Mouse (Mus musculus): Measurements from ENCODE around the gene Wdr20. TPM values are rescaled to one million over a fixed set of nuclear protein-coding genes. Genes with fewer than 3 reads are reported as not detected.
A peak's percentile ranks its signal among the peaks of the same experiment; 100 is the strongest.

The Wdr20 gene
- polyA plus RNA-seq, 1 experiment from 2014 or later, result 8.6 TPM

DNA sequence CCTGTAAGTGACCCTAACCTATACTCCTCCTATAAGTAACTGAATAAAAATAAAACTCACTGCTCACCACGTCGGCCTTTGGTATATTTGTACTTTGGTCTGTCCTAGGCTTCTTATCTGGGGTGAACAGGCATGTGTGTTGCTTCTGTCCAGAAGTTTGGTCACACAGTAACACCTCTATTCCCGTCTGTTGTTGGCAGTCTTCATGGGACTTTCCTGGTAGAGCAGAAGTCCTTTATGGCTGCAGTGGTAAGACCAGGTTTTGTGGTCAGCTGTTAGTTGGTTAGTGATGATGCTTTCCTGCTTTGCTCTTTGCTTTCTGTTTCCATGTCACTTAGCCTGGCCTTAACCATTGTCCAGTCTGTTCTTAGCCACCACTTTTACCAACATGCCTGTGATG lies 19.4 kb downstream of the Wdr20 start:
- peak overlapping the region; percentile 24; the same call in 1 of the 2 replicates for H3K4me2 ChIP-seq
- ATAC-seq (ENCODE audit: insufficient read depth), result peak; percentile 61; the same call in 1 of the 2 replicates
- no peak overlapping the region for H3K4me3 ChIP-seq (replicated peaks)
- no peak overlapping the region for H3K9ac ChIP-seq
- H3K36me3 ChIP-seq (replicated peaks), result peaks cover 9% of the 10 kb centered on the region; the same call in 1 of the 2 replicates
- peaks cover 29% of the 10 kb centered on the region for H3K4me1 ChIP-seq (replicated peaks)
- no peaks in the 10 kb centered on the region for H3K9me3 ChIP-seq (replicated peaks)
- no peaks in the 10 kb centered on the region for H3K27me3 ChIP-seq
- 12% methylated on average over 3 of the region's 3 CpGs for WGBS (ENCODE audit: insufficient replicate concordance)
- peak overlapping the region; percentile 33; the same call in 1 of the 2 replicates for H3K27ac ChIP-seq (replicated peaks)

- Histone ChIP-seq H3K9ac (no peak overlapping the region), H3K36me3 (replicated peaks) (peaks cover 9% of the 10 kb centered on the region; the same call in 1 of the 2 replicates), H3K27me3 (no peaks in the 10 kb centered on the region), H3K4me2 (no peak overlapping the region), H3K4me1 (replicated peaks) (peaks cover 29% of the 10 kb centered on the region), H3K4me3 (replicated peaks) (no peak overlapping the region), H3K27ac (replicated peaks) (no peak overlapping the region), H3K9me3 (replicated peaks) (no peaks in the 10 kb centered on the region)
- 65% methylated on average over 8 of the region's 8 CpGs for WGBS (ENCODE audit: insufficient replicate concordance)
- ATAC-seq (ENCODE audit: insufficient read depth), result no peak
Observed at GRCm38 (mm10) chr12:110758932-110759331, 21.2 kb downstream of the Wdr20 start.

- H3K9ac ChIP-seq, result no peak overlapping the region
- no peak for ATAC-seq (ENCODE audit: insufficient read depth)
- no peaks in the 10 kb centered on the region for H3K9me3 ChIP-seq (replicated peaks)
- no peak overlapping the region for H3K4me3 ChIP-seq (replicated peaks)
- H3K4me2 ChIP-seq, result no peak overlapping the region
- H3K36me3 ChIP-seq (replicated peaks), result no peaks in the 10 kb centered on the region
- H3K27me3 ChIP-seq, result no peaks in the 10 kb centered on the region
- H3K4me1 ChIP-seq (replicated peaks), result peaks cover 15% of the 10 kb centered on the region
- H3K27ac ChIP-seq (replicated peaks), result no peak overlapping the region
- WGBS (ENCODE audit: insufficient replicate concordance), result 67% methylated on average over 2 of the region's 2 CpGs
Observed at GRCm38 (mm10) chr12:110762321-110762720, 24.6 kb downstream of the Wdr20 start.

GRCm38 (mm10) chr12:110764531-110764930 lies 26.8 kb downstream of the Wdr20 start:
- H3K27ac ChIP-seq (replicated peaks), result no peak overlapping the region
- H3K9ac ChIP-seq, result no peak overlapping the region
- H3K27me3 ChIP-seq, result no peaks in the 10 kb centered on the region
- H3K4me1 ChIP-seq (replicated peaks), result peaks cover 27% of the 10 kb centered on the region
- ATAC-seq (ENCODE audit: insufficient read depth), result no peak
- no peaks in the 10 kb centered on the region for H3K9me3 ChIP-seq (replicated peaks)
- H3K36me3 ChIP-seq (replicated peaks), result no peaks in the 10 kb centered on the region
- WGBS (ENCODE audit: insufficient replicate concordance), result 24% methylated on average over 5 of the region's 5 CpGs
- H3K4me2 ChIP-seq, result no peak overlapping the region
- no peak overlapping the region for H3K4me3 ChIP-seq (replicated peaks)

DNA sequence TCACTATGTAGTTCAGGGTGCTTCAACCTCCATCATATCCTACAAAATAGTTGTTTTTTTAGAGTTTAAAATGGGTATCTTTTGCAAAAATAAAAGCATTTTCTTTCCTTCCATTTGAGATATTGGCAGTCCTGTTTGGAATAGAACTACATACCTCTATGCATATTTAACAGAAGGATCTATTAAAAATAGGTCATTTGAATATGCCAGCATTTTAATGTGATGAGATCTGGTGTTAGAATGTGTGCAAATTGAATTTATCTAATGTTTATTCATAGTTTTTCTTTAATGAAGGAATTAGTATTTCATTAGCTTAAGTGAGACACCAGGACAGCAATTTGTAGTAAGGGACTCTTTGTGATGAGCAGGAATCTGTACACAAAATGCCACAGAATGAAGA lies 30.8 kb downstream of the Wdr20 start:
- Histone ChIP-seq H3K4me1 (replicated peaks) (peaks cover 43% of the 10 kb centered on the region), H3K27ac (replicated peaks) (no peak overlapping the region), H3K9ac (no peak overlapping the region), H3K4me2 (no peak overlapping the region), H3K9me3 (replicated peaks) (no peaks in the 10 kb centered on the region), H3K27me3 (no peaks in the 10 kb centered on the region), H3K36me3 (replicated peaks) (no peaks in the 10 kb centered on the region), H3K4me3 (replicated peaks) (no peak overlapping the region)
- ATAC-seq (ENCODE audit: insufficient read depth), result no peak

DNA sequence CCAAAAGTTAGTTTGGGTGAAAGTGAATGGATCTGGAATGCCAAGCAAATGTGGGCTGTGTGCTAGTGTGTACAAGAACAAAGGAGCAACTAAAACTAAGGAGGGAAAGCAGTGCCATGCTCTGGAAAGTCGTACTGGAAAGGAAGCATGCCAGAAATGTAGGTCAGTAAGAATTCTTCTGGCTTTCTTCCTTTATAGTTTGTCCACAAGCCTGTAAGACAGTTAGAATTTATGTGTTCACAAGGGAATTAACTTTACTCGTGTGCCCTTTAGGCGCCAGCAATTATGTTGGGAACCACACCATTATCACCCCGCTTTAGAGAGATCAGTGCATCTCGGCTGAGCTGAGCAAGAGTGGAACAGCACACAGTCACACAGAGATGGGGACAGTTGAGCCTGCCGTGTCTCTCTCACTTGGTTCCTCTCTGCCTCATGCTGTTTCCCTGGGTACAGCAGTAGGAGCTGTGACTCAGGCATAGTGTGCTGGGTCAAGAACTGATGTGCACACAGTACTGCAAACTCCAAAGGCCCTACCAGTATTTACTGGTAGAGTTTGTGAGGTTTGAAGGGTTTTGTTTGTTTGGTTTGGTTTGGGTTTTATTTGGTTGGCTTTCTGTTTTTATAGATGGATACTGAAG lies 32.0 kb downstream of the Wdr20 start:
- no peak for ATAC-seq (ENCODE audit: insufficient read depth)
- peaks cover 43% of the 10 kb centered on the region for H3K4me1 ChIP-seq (replicated peaks)
- no peaks in the 10 kb centered on the region for H3K27me3 ChIP-seq
- no peak overlapping the region for H3K4me2 ChIP-seq
- H3K27ac ChIP-seq (replicated peaks), result no peak overlapping the region
- no peak overlapping the region for H3K9ac ChIP-seq
- 56% methylated on average over 6 of the region's 6 CpGs for WGBS (ENCODE audit: insufficient replicate concordance)
- no peaks in the 10 kb centered on the region for H3K9me3 ChIP-seq (replicated peaks)
- no peaks in the 10 kb centered on the region for H3K36me3 ChIP-seq (replicated peaks)
- no peak overlapping the region for H3K4me3 ChIP-seq (replicated peaks)

GRCm38 (mm10) chr12:110770479-110771247 lies 32.9 kb downstream of the Wdr20 start:
- Histone ChIP-seq H3K4me1 (replicated peaks) (peaks cover 48% of the 10 kb centered on the region), H3K9me3 (replicated peaks) (no peaks in the 10 kb centered on the region)

GRCm38 (mm10) chr12:110771961-110772360 lies 34.2 kb downstream of the Wdr20 start:
- H3K36me3 ChIP-seq (replicated peaks), result no peaks in the 10 kb centered on the region
- H3K4me3 ChIP-seq (replicated peaks), result no peak overlapping the region
- H3K27me3 ChIP-seq, result no peaks in the 10 kb centered on the region
- H3K4me1 ChIP-seq (replicated peaks), result peaks cover 54% of the 10 kb centered on the region
- no peaks in the 10 kb centered on the region for H3K9me3 ChIP-seq (replicated peaks)
- no peak overlapping the region for H3K27ac ChIP-seq (replicated peaks)
- WGBS (ENCODE audit: insufficient replicate concordance), result 84% methylated on average over 6 of the region's 6 CpGs
- no peak overlapping the region for H3K4me2 ChIP-seq
- H3K9ac ChIP-seq, result no peak overlapping the region
- no peak for ATAC-seq (ENCODE audit: insufficient read depth)

More at GRCm38 (mm10) chr12:110770479-110771247, 32.9 kb downstream of the Wdr20 start:
- 69% methylated on average over 10 of the region's 10 CpGs for WGBS (ENCODE audit: insufficient replicate concordance)
- H3K27me3 ChIP-seq, result no peaks in the 10 kb centered on the region
- ATAC-seq (ENCODE audit: insufficient read depth), result no peak
- no peak overlapping the region for H3K27ac ChIP-seq (replicated peaks)
- no peak overlapping the region for H3K4me2 ChIP-seq
- H3K9ac ChIP-seq, result no peak overlapping the region
- no peak overlapping the region for H3K4me3 ChIP-seq (replicated peaks)
- no peaks in the 10 kb centered on the region for H3K36me3 ChIP-seq (replicated peaks)

DNA sequence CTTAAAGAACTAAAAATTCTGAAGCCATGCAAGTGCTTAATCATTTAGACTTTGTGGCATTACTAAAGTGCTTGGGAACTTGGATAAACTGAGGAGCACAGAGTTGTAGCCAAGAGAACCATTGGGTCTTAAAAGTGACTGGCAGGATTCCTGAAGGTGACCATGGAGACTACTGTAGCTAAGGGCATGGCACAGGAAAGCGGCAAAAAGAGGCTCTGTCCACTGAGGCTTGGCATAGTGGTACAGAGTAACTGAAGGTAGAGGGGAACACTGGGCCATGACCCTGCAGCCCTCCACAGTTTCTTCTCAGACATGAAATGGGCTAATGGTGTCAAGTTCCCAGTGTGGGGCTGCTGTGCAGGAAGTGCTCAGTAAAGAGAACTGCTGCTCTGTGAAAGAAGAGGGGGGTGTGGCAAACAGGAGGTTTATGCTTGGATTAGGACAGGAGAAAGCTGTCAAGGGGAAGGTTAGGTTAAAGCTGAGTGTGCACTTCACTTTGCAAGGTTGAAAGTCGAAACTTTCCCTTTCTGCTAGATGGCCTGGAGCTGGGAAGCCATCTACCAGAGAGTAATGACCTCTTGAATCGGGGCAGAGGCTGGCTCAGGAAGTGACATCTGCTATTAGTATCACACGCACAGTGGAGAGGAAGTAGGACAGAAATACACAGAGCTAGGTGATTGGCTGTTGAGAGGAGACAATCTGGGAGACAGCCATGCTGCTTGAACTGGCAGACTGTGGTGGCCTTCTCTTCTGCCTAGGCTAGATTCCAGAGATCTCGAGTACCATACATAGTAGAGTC lies 38.1 kb downstream of the Wdr20 start:
- H3K27me3 ChIP-seq, result no peaks in the 10 kb centered on the region
- no peak overlapping the region for H3K9ac ChIP-seq
- peak overlapping the region; percentile 13; the same call in 1 of the 2 replicates for H3K4me2 ChIP-seq
- peak; percentile 32; the same call in 1 of the 2 replicates for ATAC-seq (ENCODE audit: insufficient read depth)
- H3K4me1 ChIP-seq (replicated peaks), result peaks cover 46% of the 10 kb centered on the region
- no peaks in the 10 kb centered on the region for H3K9me3 ChIP-seq (replicated peaks)
- H3K36me3 ChIP-seq (replicated peaks), result peaks cover 16% of the 10 kb centered on the region
- H3K4me3 ChIP-seq (replicated peaks), result no peak overlapping the region
- H3K27ac ChIP-seq (replicated peaks), result no peak overlapping the region; the same call in 1 of the 2 replicates
- WGBS (ENCODE audit: insufficient replicate concordance), result 39% methylated on average over 5 of the region's 5 CpGs

DNA sequence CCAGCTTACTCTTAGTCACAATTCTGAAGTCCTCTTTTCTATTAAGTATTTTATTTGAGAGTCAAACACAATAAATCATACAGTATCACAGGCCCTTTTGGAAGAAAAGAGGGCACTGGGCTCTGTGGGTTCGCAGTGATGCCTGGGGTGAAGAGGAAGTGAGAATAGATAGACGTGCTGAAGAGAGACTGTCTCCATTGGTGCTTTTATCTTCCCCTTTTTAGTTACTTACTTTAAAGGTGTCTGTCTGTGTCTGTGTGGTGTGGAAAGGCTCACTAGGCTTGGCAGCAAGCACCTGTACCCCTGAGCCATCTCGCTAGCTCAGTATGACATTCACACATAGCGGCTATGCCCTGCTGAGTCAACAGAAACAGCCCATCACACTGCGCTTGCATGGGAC lies 40.1 kb downstream of the Wdr20 start:
- peaks cover 30% of the 10 kb centered on the region for H3K36me3 ChIP-seq (replicated peaks)
- no peak overlapping the region for H3K4me2 ChIP-seq
- no peak overlapping the region for H3K27ac ChIP-seq (replicated peaks)
- H3K27me3 ChIP-seq, result no peaks in the 10 kb centered on the region
- H3K9ac ChIP-seq, result no peak overlapping the region
- H3K4me1 ChIP-seq (replicated peaks), result peaks cover 48% of the 10 kb centered on the region
- H3K9me3 ChIP-seq (replicated peaks), result no peaks in the 10 kb centered on the region
- 61% methylated on average over 5 of the region's 5 CpGs for WGBS (ENCODE audit: insufficient replicate concordance)
- no peak overlapping the region for H3K4me3 ChIP-seq (replicated peaks)
- no peak for ATAC-seq (ENCODE audit: insufficient read depth)

GRCm38 (mm10) chr12:110779296-110779695 lies 41.6 kb downstream of the Wdr20 start:
- Histone ChIP-seq H3K36me3 (replicated peaks) (peaks cover 35% of the 10 kb centered on the region), H3K4me3 (replicated peaks) (no peak overlapping the region), H3K4me2 (no peak overlapping the region), H3K27me3 (no peaks in the 10 kb centered on the region), H3K4me1 (replicated peaks) (peaks cover 51% of the 10 kb centered on the region), H3K27ac (replicated peaks) (no peak overlapping the region), H3K9ac (no peak overlapping the region), H3K9me3 (replicated peaks) (no peaks in the 10 kb centered on the region)
- WGBS (ENCODE audit: insufficient replicate concordance), result 49% methylated on average over 7 of the region's 7 CpGs
- ATAC-seq (ENCODE audit: insufficient read depth), result no peak

Measured in liver, embryonic 15.5 days (tissue).